Mouse (Mus musculus): ENCODE results near the gene Adam12.

GRCm38 (mm10) chr7:134088548-134089347, 143.2 kb downstream of the Adam12 start:
- TF ChIP-seq CTCF (IDR thresholded peaks at IDR 0.05; ENCODE audit: extremely low read depth, insufficient read length, insufficient replicate concordance, low read depth, low read length): no peak
- TF ChIP-seq POLR2A (IDR thresholded peaks at IDR 0.05; ENCODE audit: low read depth, low read length): no peak
